Mouse (Mus musculus): Measurements from ENCODE around the gene Prdx5. TPM values are rescaled to one million over a fixed set of nuclear protein-coding genes. Genes with fewer than 3 reads are reported as not detected.
"Not testable (repeated sequence)": the region's sequence is repeated elsewhere in the genome, so short reads cannot be mapped to it uniquely, and the experiment has no call there.

The Prdx5 gene
- polyA plus RNA-seq, 1 experiment from 2014 or later = 153 TPM

DNA sequence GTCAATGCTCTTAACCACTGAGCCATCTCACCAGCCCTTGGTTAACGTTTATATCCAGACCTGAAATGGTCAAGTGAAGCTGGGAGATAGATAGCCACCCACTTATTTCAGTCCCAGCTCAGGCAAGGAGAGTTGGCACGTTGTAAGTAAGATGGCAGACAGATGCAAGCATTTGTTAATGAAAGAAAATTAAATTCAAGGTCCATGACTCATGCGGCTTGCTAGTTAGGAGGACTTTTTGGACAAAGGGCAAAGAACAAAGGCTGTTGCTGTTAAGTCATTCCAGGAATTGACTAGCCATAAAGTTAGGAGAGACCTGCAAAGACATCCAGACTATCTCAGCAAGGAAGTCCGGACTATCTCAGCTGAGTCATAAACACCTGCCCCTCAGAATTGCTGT is 10.3 kb downstream of the Prdx5 start:
- DNase-seq (no peak), ATAC-seq (ENCODE audit: insufficient read depth) (no peak)
- Histone ChIP-seq H3K9me3 (ENCODE audit: low read depth, low read length) (no peaks in the 10 kb centered on the region), H3K36me3 (ENCODE audit: insufficient read depth) (no peaks in the 10 kb centered on the region), H3K27ac (ENCODE audit: low read depth) (no peak overlapping the region), H3K27me3 (ENCODE audit: insufficient read depth, low read length) (no peaks in the 10 kb centered on the region), H3K4me1 (ENCODE audit: insufficient read depth) (no peaks in the 10 kb centered on the region), H3K4me2 (no peak overlapping the region), H3K9ac (no peak overlapping the region), H3K4me3 (ENCODE audit: low read depth, low read length) (no peak overlapping the region)
- TF ChIP-seq CTCF (IDR thresholded peaks at IDR 0.05; ENCODE audit: low read depth) = no peak
- 79% methylated on average over 4 of the region's 4 CpGs for WGBS

DNA sequence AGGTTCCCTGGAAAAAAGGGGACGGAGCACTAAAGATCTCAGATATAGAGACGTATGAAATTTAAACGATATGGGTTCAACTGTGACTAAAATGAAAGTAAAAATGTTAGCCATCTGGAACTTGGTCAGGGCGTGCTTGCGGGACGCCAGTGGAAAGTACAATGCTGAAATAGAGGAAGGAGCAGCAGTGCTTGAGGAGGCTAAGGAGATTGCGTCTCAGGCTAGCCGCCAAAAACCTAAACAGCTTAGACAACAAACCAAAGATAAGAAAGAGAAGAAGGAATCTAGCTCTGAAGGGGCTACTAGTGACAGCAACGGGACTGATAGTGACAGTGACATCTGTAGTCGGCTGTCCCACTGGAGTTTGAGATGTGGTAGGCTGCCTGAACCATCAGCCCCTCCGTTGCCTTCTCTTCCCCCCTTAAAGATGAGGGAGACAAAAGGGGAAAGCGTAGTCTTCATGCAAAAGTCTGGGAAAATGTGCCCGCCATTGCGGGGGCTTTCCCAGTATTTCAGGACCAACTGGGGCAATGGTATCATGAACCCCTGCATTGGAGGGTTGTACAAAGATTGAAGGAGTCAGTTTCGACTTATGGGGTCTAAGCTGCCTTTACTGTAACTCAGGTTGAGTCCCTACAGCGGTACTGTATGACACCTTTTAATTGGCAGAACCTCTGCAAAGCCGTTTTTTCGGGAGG is 14.1 kb downstream of the Prdx5 start:
- WGBS = 80% methylated on average over 18 of the region's 18 CpGs
- H3K4me2 ChIP-seq; H3K27ac ChIP-seq (ENCODE audit: low read depth); DNase-seq; H3K4me1 ChIP-seq (ENCODE audit: insufficient read depth); H3K27me3 ChIP-seq (ENCODE audit: insufficient read depth, low read length); H3K9me3 ChIP-seq (ENCODE audit: low read depth, low read length); H3K9ac ChIP-seq; H3K36me3 ChIP-seq (ENCODE audit: insufficient read depth); ATAC-seq (ENCODE audit: insufficient read depth); H3K4me3 ChIP-seq (ENCODE audit: low read depth, low read length): not testable (repeated sequence)

DNA sequence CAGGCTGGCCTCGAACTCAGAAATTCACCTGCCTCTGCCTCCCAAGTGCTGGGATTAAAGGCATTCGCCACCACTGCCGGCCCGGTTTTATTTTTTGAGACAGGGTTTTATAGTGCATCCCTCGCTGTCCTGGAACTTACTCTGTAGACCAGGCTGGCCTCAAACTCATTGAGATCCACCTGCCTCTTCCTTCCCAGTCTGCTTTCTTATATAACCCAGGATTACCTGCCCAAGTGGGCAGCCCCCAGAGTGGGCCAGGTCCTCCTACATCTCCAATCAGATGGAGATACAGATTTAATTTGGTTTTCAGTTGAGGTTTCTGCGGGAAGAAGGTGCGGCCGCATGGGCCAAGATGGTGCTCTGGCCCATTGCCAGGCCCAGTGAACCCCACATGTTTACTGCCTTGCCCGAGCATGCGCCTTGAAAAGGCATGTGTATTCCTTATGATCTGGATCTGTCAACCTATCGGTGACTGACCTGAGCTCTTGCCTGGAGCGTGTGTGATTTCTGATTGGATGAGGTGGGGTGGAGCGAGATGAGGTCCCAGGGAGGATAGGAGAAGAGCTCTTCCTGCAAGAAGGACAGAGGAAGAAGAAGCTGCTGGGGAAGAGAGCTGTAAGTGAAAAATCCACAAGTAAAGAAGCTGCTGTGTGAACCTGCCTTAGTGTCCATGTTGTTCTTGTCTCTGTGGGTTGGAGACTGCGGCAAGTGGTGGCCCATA is 16.0 kb downstream of the Prdx5 start:
- no peak overlapping the region for H3K4me2 ChIP-seq
- TF ChIP-seq CTCF (IDR thresholded peaks at IDR 0.05; ENCODE audit: low read depth) = no peak
- no peak overlapping the region for H3K9ac ChIP-seq
- ATAC-seq (ENCODE audit: insufficient read depth) = no peak
- no peak overlapping the region for H3K4me3 ChIP-seq (ENCODE audit: low read depth, low read length)
- DNase-seq = no peak
- no peaks in the 10 kb centered on the region for H3K27me3 ChIP-seq (ENCODE audit: insufficient read depth, low read length)
- no peak overlapping the region for H3K27ac ChIP-seq (ENCODE audit: low read depth)
- no peaks in the 10 kb centered on the region for H3K36me3 ChIP-seq (ENCODE audit: insufficient read depth)
- H3K4me1 ChIP-seq (ENCODE audit: insufficient read depth) = no peaks in the 10 kb centered on the region
- H3K9me3 ChIP-seq (ENCODE audit: low read depth, low read length) = no peaks in the 10 kb centered on the region
- WGBS = 90% methylated on average over 14 of the region's 14 CpGs

DNA sequence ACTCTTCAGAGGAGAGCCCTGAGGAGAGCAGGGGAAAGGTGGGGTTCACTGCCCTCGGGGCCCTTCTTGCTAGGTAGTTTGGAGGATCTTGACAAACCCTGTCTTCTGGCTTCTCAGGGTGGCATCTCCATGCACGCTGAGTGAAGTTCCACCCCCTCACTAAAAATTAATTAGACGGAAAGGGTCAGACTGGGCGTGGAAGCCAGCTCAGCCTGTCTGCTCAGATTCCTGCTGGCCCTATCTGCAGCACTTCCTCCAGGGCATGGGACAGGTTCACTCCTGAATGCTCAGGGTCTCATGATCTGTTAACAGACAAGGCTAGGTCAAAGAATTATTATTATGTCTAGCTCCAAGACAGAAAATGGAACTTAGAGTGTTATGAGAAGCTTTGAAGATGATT is 17.4 kb downstream of the Prdx5 start:
- no peaks in the 10 kb centered on the region for H3K36me3 ChIP-seq (ENCODE audit: insufficient read depth)
- TF ChIP-seq CTCF (IDR thresholded peaks at IDR 0.05; ENCODE audit: low read depth) = no peak
- H3K9me3 ChIP-seq (ENCODE audit: low read depth, low read length) = no peaks in the 10 kb centered on the region
- H3K4me2 ChIP-seq = no peak overlapping the region
- H3K27ac ChIP-seq (ENCODE audit: low read depth) = no peak overlapping the region
- no peak for ATAC-seq (ENCODE audit: insufficient read depth)
- H3K9ac ChIP-seq = no peak overlapping the region
- H3K4me1 ChIP-seq (ENCODE audit: insufficient read depth) = no peaks in the 10 kb centered on the region
- 55% methylated on average over 4 of the region's 4 CpGs for WGBS
- no peaks in the 10 kb centered on the region for H3K27me3 ChIP-seq (ENCODE audit: insufficient read depth, low read length)
- H3K4me3 ChIP-seq (ENCODE audit: low read depth, low read length) = no peak overlapping the region
- DNase-seq = no peak

DNA sequence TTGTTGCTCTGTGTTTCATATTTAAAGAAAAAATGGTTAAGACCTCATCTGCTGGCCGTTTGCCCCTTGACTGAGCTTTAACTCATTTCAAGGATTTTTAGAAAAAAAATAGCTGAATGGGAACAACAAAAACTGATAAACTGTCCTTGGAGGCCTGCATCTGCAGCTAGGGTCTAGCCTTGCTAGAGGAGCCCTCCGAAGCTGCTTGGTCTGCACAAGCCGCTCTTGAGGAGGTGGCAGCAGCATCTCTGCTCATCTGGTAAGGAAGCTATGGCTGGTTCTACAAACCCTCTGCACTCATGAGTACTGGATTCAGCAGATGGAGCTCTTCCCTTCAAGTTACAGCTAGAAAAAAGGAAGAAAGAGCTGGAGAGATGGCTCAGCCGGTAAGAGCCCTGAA is 31.9 kb downstream of the Prdx5 start:
- Histone ChIP-seq H3K36me3 (ENCODE audit: insufficient read depth) (no peaks in the 10 kb centered on the region), H3K9ac (no peak overlapping the region), H3K4me3 (ENCODE audit: low read depth, low read length) (no peak overlapping the region), H3K4me2 (no peak overlapping the region), H3K4me1 (ENCODE audit: insufficient read depth) (no peaks in the 10 kb centered on the region), H3K9me3 (ENCODE audit: low read depth, low read length) (peaks cover 3% of the 10 kb centered on the region; the same call in 1 of the 2 replicates), H3K27ac (ENCODE audit: low read depth) (no peak overlapping the region), H3K27me3 (ENCODE audit: insufficient read depth, low read length) (no peaks in the 10 kb centered on the region)
- WGBS = 78% methylated on average over 4 of the region's 4 CpGs
- DNase-seq (no peak), ATAC-seq (ENCODE audit: insufficient read depth) (no peak)
- no peak for TF ChIP-seq CTCF (IDR thresholded peaks at IDR 0.05; ENCODE audit: low read depth)

DNA sequence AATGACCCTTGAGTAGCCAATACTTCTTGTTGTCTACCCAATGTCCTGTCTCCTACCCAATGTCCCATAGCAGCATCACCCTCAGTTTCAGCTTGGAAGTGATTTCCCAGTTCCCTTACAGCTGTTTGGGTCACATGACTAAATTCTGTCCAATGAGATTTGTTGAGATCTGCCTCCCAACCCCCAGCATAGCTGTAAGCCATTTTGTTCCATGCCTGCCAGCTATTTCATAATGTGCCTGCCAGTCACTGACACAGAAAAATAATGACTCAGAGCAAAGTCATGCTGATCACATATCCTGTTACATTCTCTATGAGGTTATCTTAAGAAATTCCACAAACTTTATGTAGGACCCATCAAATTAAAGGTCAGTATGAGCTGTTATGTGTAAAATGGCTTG is 33.1 kb downstream of the Prdx5 start:
- ATAC-seq (ENCODE audit: insufficient read depth) = no peak

DNA sequence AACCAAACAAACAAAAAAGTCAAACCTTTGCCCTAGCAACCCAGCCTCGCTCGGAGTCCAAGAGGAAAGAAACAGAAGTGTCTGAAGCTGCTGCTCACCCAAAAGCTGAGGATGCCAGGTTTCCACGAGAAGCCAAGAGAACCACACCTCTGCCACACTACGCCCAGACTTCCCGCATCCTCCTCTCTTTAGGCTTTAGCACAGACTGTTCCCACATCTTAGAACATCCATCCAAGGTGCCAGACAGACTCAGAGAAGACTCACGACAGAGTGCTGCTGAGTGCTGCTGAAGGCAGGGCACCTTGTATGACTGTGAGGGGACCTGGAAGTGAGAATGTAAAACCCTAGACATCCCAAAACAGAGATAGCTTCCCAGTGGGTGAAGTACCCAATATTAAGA is 34.1 kb downstream of the Prdx5 start:
- Histone ChIP-seq H3K4me2 (no peak overlapping the region), H3K36me3 (ENCODE audit: insufficient read depth) (no peaks in the 10 kb centered on the region), H3K9ac (no peak overlapping the region), H3K9me3 (ENCODE audit: low read depth, low read length) (peaks cover 3% of the 10 kb centered on the region; the same call in 1 of the 2 replicates), H3K4me1 (ENCODE audit: insufficient read depth) (no peaks in the 10 kb centered on the region), H3K27ac (ENCODE audit: low read depth) (no peak overlapping the region), H3K4me3 (ENCODE audit: low read depth, low read length) (no peak overlapping the region), H3K27me3 (ENCODE audit: insufficient read depth, low read length) (no peaks in the 10 kb centered on the region)
- DNase-seq (no peak), ATAC-seq (ENCODE audit: insufficient read depth) (no peak)
- no peak for TF ChIP-seq CTCF (IDR thresholded peaks at IDR 0.05; ENCODE audit: low read depth)
- WGBS = 83% methylated on average over 6 of the region's 6 CpGs

More for the DNA sequence above, 33.1 kb downstream of the Prdx5 start:
- Histone ChIP-seq H3K4me3 (ENCODE audit: low read depth, low read length) (no peak overlapping the region), H3K9ac (no peak overlapping the region), H3K4me2 (no peak overlapping the region), H3K27me3 (ENCODE audit: insufficient read depth, low read length) (no peaks in the 10 kb centered on the region), H3K9me3 (ENCODE audit: low read depth, low read length) (peaks cover 3% of the 10 kb centered on the region; the same call in 1 of the 2 replicates), H3K36me3 (ENCODE audit: insufficient read depth) (no peaks in the 10 kb centered on the region), H3K4me1 (ENCODE audit: insufficient read depth) (no peaks in the 10 kb centered on the region), H3K27ac (ENCODE audit: low read depth) (no peak overlapping the region)
- no peak for TF ChIP-seq CTCF (IDR thresholded peaks at IDR 0.05; ENCODE audit: low read depth)
- DNase-seq = no peak

All from lung, embryonic 14.5 days (tissue).